Mouse (Mus musculus): ENCODE measurements around the gene Padi4.

DNA sequence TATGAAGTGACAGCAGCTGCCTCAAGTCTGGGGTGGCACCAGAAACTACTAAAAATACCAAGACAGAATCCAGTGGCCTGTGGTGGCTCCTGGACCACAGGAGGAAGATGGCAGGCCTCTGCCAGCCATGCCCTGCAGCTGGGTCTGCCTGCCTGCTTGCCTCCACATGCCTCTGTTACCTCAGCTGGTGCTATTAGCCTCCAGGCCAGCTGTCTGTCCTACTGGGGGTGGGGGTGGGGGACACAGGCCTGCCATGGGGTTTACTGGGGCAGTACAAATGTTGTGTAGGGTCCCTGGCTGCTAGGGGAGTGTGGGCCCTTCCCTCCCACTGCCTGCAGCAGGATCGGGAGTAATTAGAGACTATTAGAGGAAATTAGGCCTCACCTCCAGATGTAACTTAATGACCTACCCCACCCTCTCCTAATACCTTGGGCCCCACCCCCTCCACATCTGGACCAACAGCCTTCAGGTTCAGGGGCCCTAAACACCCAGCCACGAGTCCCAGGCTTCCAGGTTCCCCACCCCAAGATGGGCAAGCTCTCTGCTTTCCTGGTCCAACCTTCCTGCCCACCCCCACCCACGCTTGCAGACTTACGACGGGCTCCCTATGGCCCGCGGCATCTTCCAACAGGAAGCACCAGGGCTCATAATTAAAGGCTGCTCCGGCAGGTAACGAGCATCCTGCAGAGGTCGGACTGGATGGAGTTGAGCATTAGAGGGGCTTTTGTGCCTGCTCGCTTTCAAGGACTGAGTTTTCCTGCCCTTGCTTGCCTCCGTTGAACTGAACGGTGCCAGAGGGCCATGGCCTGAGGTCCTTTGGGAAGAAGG is 39.5 kb upstream of the Padi4 start:
- TF ChIP-seq CTCF (IDR thresholded peaks at IDR 0.05) (no peak), EP300 (IDR thresholded peaks at IDR 0.05) (no peak)
